Mouse (Mus musculus) cerebellum, postnatal 10 days (tissue): ENCODE results near the gene Ttc29.

Source experiments
- DNase-seq, 2 experiments: peaks; one replicate each; pipeline ENCODE4 v3.0.0; 2021; ENCODE audit warnings: mixed read lengths in 2 of 2

Gene Ttc29

GRCm38 (mm10) chr8:78426875-78427768 lies 214.0 kb downstream of the Ttc29 start:
- DNase-seq = peak in 1 of 2 experiments; percentile 22

GRCm38 (mm10) chr8:78427769-78428130 lies 214.7 kb downstream of the Ttc29 start:
- no peak for DNase-seq

- no peak for DNase-seq
Measured at GRCm38 (mm10) chr8:78428148-78428547, 215.1 kb downstream of the Ttc29 start.

GRCm38 (mm10) chr8:78431356-78431755 lies 218.3 kb downstream of the Ttc29 start:
- DNase-seq = peak; percentile 21 to 25

GRCm38 (mm10) chr8:78432451-78432850 lies 219.4 kb downstream of the Ttc29 start:
- DNase-seq = no peak

- peak in 1 of 2 experiments; percentile 27 for DNase-seq
Measured at GRCm38 (mm10) chr8:78433318-78433717, 220.2 kb downstream of the Ttc29 start.

- peak; percentile 3 to 34 for DNase-seq
Measured at GRCm38 (mm10) chr8:78434340-78434739, 221.2 kb downstream of the Ttc29 start.

GRCm38 (mm10) chr8:78434823-78435623 lies 221.9 kb downstream of the Ttc29 start:
- DNase-seq = peak; percentile 34 to 54

GRCm38 (mm10) chr8:78435624-78435960 lies 222.5 kb downstream of the Ttc29 start:
- peak in 1 of 2 experiments; percentile 25 for DNase-seq

- DNase-seq = peak; percentile 58 to 59
Measured at GRCm38 (mm10) chr8:78436071-78436651, 223.1 kb downstream of the Ttc29 start, which contains the start of gene Pou4f2. Gene Pou4f2, minus strand, starts transcription at chr8:78436645.

- DNase-seq = peak; percentile 24 to 28
Measured at GRCm38 (mm10) chr8:78436661-78437060, 223.6 kb downstream of the Ttc29 start.

GRCm38 (mm10) chr8:78437140-78438045 lies 224.3 kb downstream of the Ttc29 start:
- DNase-seq = peak; percentile 27 to 28

- peak; percentile 25 to 32 for DNase-seq
Measured at GRCm38 (mm10) chr8:78438121-78438520, 225.0 kb downstream of the Ttc29 start.

- no peak for DNase-seq
Measured at GRCm38 (mm10) chr8:78442781-78443180, 229.7 kb downstream of the Ttc29 start.
